Mouse (Mus musculus): ENCODE measurements at regions not wholly inside any gene's neighbourhood (a gene's known extent, or its start where the extent isn't known, plus 50 kb on each side); places are given as distances from the start of the nearest gene placed in this dataset.

DNA sequence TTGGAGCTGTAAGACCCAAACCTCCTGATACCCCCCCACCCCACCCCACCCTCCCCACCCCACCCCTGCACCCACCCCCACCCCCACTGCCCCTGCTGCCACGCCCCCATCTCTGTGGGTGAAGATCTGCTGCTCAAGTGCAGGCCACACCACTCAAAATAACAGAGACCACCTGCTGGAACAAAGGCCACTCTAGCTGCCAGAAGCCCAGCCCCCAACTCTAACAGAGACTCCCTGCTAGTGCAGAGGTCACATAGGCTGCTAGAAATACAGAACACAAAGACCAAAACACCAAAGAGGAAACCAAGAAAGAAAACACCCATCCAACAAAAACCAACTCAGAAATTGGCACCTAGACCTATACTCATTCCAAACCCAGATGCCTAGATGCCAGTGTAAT, 58.9 kb downstream of the Olfr267 start:
- DNase-seq (ENCODE audit: low spot score in 2 of 2) = no peak

DNA sequence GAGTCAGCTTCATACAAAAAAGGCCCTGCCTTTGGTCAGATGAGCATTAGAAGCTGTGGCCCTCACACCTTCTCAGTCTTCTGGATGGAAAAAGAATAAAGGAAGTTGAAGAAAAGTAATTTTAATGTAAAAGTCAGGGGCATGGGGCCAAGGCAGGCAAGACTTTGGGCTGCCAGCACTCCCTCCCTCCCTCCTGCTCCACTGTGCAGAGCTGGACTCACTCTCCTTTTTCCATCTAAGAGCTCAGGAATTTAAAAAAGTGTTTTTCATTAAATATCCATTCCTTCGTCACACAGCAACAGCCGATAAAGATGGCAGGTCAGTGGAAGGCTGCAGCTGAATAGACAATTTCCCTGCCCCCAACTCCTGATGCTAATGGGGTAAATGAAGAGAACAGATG, 61.1 kb downstream of the Olfr267 start:
- no peak for DNase-seq (ENCODE audit: low spot score in 2 of 2)

GRCm38 (mm10) chr4:58722772-58723171, 64.7 kb downstream of the Olfr267 start:
- peak; percentile 43 to 46 for DNase-seq (ENCODE audit: low spot score in 2 of 2)

GRCm38 (mm10) chr4:58720682-58721081, 66.8 kb downstream of the Olfr267 start:
- DNase-seq (ENCODE audit: low spot score in 2 of 2) = no peak

- DNase-seq (ENCODE audit: low spot score in 2 of 2) = no peak
Measured at GRCm38 (mm10) chr4:58716426-58716825, 71.1 kb downstream of the Olfr267 start.

- DNase-seq (ENCODE audit: low spot score in 2 of 2) = no peak
Measured at GRCm38 (mm10) chr4:58715846-58716245, 71.7 kb downstream of the Olfr267 start.

DNA sequence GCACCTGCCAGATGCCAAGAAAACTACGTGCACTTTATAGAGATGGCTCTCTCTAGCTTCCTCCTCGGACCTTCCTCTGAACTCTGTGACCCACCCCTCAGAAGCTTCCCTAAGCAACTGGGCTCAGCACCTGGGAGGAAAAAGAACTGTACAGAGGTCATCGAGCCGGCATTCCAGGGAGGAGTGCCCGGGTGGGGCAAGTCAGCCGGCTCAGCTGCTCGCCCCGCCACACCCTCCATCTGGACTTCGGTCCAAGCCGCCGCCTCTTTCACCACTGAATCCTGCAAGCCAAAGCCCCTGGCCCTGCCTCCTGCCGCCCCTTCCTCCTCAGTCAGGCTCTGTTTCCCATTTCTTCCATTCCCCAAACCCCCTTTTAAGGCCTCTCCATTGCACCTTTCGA, 73.3 kb downstream of the Olfr267 start:
- DNase-seq (ENCODE audit: low spot score in 2 of 2) = no peak

DNA sequence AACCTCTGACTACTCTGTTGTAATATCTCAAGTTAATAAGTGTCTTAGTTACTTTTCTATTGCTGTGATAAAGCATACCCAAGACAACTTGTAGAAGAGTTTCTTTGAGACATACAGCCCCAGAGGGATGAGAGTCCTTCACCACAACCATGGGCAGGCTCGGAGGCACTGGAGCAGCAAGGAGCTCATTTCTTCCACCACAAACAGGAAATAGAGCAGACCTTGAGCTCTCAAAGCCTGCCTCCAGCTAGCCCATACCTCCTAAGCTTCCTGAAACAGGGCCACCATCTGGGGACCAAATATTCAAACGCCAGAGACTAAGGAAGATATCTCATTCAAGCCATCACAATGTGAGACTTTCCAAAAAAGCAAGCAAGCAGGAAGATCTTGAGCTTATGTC, 74.6 kb downstream of the Olfr267 start:
- no peak for DNase-seq (ENCODE audit: low spot score in 2 of 2)

DNA sequence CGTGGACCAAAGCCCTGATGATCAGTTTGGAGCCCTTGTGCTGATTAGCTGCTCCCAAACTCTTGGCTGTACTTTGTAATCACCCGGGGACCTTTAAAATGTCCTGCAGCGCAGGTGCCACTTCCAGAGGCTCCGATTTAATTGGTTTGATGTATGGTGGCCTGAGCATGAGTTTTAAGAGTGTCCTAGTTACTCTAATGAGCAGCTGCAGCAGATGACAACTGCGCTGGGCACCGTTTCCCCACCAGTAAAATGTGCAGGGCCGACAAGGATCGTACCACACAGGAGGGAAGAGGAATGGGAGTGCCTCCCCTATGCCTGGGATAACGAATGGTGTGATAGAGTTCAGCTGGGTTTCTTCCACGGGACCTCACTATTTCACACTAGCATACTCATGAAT, 75.3 kb downstream of the Olfr267 start:
- no peak for DNase-seq (ENCODE audit: low spot score in 2 of 2)

GRCm38 (mm10) chr4:58699236-58699798, 88.2 kb downstream of the Olfr267 start:
- no peak for DNase-seq (ENCODE audit: low spot score in 2 of 2)

- no peak for DNase-seq (ENCODE audit: low spot score in 2 of 2)
Measured at GRCm38 (mm10) chr4:58698828-58699227, 88.7 kb downstream of the Olfr267 start.

DNA sequence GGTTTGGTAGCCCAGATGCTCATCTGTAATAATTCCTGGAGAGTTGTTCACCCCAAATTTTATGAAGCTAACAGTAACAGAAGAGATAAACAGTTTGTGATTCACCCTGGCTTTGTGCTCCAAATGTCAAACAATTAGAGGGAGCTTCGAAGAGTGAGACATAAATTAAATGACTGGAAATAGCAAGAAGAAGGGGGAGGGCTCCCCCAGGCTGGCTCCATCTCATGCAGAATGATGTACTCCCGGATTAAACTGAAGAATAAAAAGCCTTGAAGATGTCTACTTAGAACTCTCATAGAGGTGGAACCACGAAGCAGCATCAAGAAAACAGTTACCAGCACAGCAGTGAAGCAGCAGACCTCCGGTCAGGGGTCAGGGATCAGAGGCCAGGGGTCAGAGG, 90.8 kb downstream of the Olfr267 start:
- no peak for DNase-seq (ENCODE audit: low spot score in 2 of 2)

- no peak for DNase-seq (ENCODE audit: low spot score in 2 of 2)
Measured at GRCm38 (mm10) chr4:58695281-58695680, 92.2 kb downstream of the Olfr267 start.

DNA sequence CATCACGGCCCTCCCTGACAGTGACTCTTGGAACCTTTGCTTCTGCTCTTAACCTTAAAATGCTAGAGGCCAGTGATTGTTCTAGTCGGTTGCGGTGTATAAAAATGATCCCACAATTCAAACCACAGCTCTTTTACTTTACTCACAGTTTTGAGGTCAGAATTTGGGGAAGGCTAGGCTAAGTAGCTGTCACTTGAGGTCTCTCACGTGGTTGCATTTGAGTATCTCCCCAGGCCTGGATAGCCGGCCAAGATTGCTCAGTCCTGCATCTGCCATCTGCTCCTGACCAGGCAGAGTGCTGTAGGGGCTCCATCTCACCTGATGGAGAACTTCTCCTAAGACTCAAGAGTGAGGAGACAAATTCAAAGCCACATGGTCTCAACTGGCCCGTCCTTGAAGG, 94.5 kb downstream of the Olfr267 start:
- DNase-seq (ENCODE audit: low spot score in 2 of 2) = no peak

DNA sequence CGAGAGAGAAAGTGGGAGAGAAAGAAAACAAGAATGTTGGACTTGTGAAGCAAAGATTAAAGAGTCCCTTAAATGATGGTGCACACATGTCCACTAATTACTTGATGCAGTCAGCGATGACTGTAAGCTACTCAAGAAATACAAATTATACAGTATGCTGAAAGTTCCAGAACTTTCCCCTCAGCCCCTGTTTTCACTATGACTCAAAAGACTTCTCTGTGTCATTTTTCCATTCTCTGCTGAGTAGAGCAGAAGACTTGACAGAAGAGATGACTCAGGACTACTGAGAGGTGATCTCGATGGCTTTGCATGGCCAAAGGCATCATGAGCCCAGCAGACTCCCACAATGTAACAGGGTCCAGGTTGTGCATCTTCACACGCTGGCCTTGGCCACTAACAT, 105.6 kb downstream of the Olfr267 start:
- DNase-seq (ENCODE audit: low spot score in 2 of 2) = no peak

- DNase-seq (ENCODE audit: low spot score in 2 of 2) = no peak
Measured at GRCm38 (mm10) chr4:58677701-58678385, 109.7 kb downstream of the Olfr267 start.

GRCm38 (mm10) chr4:58671406-58672035, 116.0 kb downstream of the Olfr267 start:
- DNase-seq (ENCODE audit: low spot score in 2 of 2) = no peak

- no peak for DNase-seq (ENCODE audit: low spot score in 2 of 2)
Measured at GRCm38 (mm10) chr4:58670906-58671250, 116.6 kb downstream of the Olfr267 start.

- DNase-seq (ENCODE audit: low spot score in 2 of 2) = peak in 1 of 2 experiments; percentile 27
Measured at GRCm38 (mm10) chr4:58670107-58670905, 116.6 kb upstream of the Lpar1 start.

GRCm38 (mm10) chr4:58668368-58669153, 114.9 kb upstream of the Lpar1 start:
- DNase-seq (ENCODE audit: low spot score in 2 of 2) = no peak

DNA sequence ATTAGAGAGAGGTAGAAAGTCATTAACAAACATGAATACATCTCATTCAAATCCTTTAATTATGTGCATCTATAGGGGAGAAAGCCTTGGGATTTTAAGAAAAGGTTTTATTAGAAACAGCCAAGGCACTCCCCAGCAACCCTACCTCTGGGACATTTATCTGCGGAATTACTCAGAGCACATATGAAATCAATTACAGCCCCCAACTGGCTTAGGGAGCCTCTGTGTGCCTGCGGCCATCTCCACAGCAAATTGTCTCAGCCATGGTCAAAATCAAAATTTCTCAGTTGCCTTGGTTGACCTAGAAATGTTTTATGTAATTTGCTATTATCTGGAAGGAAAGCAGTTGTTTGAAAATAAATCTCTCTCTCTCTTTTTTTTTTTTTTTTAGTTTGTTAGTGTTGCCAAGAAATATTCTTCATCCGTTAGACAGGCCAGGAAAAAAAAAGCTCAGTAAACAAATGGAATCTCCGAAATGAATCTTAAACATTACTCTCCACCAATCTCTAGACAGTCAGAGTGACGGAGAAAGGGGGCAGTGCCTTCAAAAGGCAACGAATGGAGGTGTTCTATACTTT, 110.0 kb upstream of the Lpar1 start:
- DNase-seq (ENCODE audit: low spot score in 2 of 2) = no peak

Data from right cerebral cortex, postnatal 10 days (tissue).